Mouse (Mus musculus): ENCODE results near the gene Bbof1. TPM values are rescaled to one million over a fixed set of nuclear protein-coding genes. Genes with fewer than 3 reads are reported as not detected.

Gene Bbof1
- polyA plus RNA-seq, 1 experiment from 2014 or later, result 0.98 TPM

- H3K27ac ChIP-seq, result peak within 1 kb of the TSS; percentile 87
Measured at GRCm38 (mm10) chr12:84450718-84451646, 42.1 kb downstream of the Bbof1 start, which contains the start of the genes Aldh6a1 and Lin52. Aldh6a1 (minus strand) TSS chr12:84451004. Lin52 (plus strand) TSS chr12:84451422.

GRCm38 (mm10) chr12:84451801-84452200 is 42.9 kb downstream of the Bbof1 start:
- DNase-seq (ENCODE audit: extremely low spot score, low spot score), result peak; percentile 17
- Histone ChIP-seq H3K27ac (peak overlapping the region; percentile 87), H3K36me3 (replicated peaks) (peaks cover 1% of the 10 kb centered on the region), H3K4me1 (peaks cover 24% of the 10 kb centered on the region), H3K27me3 (ENCODE audit: poor library complexity, severe bottlenecking) (0 out of 2 replicates have a peak, but pooled peaks cover 5% of the 10 kb centered on the region), H3K4me3 (peak overlapping the region; percentile 74), H3K9me3 (no peaks in the 10 kb centered on the region)
- 4% methylated on average over 11 of the region's 11 CpGs for WGBS

More at GRCm38 (mm10) chr12:84450718-84451646, 42.1 kb downstream of the Bbof1 start, which contains the start of the genes Aldh6a1 and Lin52:
- Histone ChIP-seq H3K4me1 (peaks cover 24% of the 10 kb centered on the region), H3K36me3 (replicated peaks) (no peaks in the 10 kb centered on the region), H3K9me3 (no peaks in the 10 kb centered on the region), H3K27me3 (ENCODE audit: poor library complexity, severe bottlenecking) (0 out of 2 replicates have a peak, but pooled peaks cover 5% of the 10 kb centered on the region), H3K4me3 (peak within 1 kb of the TSS; percentile 74)
- under 1% methylated on average over 49 of the region's 49 CpGs for WGBS
- DNase-seq (ENCODE audit: extremely low spot score, low spot score), result peak; percentile 95

- WGBS, result 96% methylated on average over 3 of the region's 3 CpGs
- H3K4me3 ChIP-seq, result no peak overlapping the region
- H3K9me3 ChIP-seq, result peaks cover 6% of the 10 kb centered on the region; the same call in 1 of the 2 replicates
- H3K4me1 ChIP-seq, result peaks cover 12% of the 10 kb centered on the region
- no peaks in the 10 kb centered on the region for H3K27me3 ChIP-seq (ENCODE audit: poor library complexity, severe bottlenecking)
- DNase-seq (ENCODE audit: extremely low spot score, low spot score), result no peak
- no peak overlapping the region for H3K27ac ChIP-seq
- peaks cover 43% of the 10 kb centered on the region for H3K36me3 ChIP-seq (replicated peaks)
Measured at GRCm38 (mm10) chr12:84456911-84457310, 48.0 kb downstream of the Bbof1 start.

- H3K4me1 ChIP-seq, result no peaks in the 10 kb centered on the region
- H3K4me3 ChIP-seq, result no peak overlapping the region
- 62% methylated on average over 1 of the region's 1 CpGs for WGBS
- no peaks in the 10 kb centered on the region for H3K27me3 ChIP-seq (ENCODE audit: poor library complexity, severe bottlenecking)
- peaks cover 6% of the 10 kb centered on the region; the same call in 1 of the 2 replicates for H3K9me3 ChIP-seq
- no peak for DNase-seq (ENCODE audit: extremely low spot score, low spot score)
- H3K36me3 ChIP-seq (replicated peaks), result peaks cover 72% of the 10 kb centered on the region
- no peak overlapping the region for H3K27ac ChIP-seq
Measured at GRCm38 (mm10) chr12:84459845-84460244, 51.0 kb downstream of the Bbof1 start.

GRCm38 (mm10) chr12:84461416-84461815 is 52.5 kb downstream of the Bbof1 start:
- no peak overlapping the region for H3K27ac ChIP-seq
- WGBS, result 92% methylated on average over 5 of the region's 5 CpGs
- no peak overlapping the region for H3K4me3 ChIP-seq
- H3K9me3 ChIP-seq, result peaks cover 6% of the 10 kb centered on the region; the same call in 1 of the 2 replicates
- DNase-seq (ENCODE audit: extremely low spot score, low spot score), result no peak
- H3K4me1 ChIP-seq, result no peaks in the 10 kb centered on the region
- H3K36me3 ChIP-seq (replicated peaks), result peaks cover 80% of the 10 kb centered on the region
- H3K27me3 ChIP-seq (ENCODE audit: poor library complexity, severe bottlenecking), result no peaks in the 10 kb centered on the region

GRCm38 (mm10) chr12:84462856-84463255 is 54.0 kb downstream of the Bbof1 start:
- WGBS, result 80% methylated on average over 3 of the region's 3 CpGs
- peaks cover 6% of the 10 kb centered on the region; the same call in 1 of the 2 replicates for H3K9me3 ChIP-seq
- DNase-seq (ENCODE audit: extremely low spot score, low spot score), result no peak
- peaks cover 71% of the 10 kb centered on the region for H3K36me3 ChIP-seq (replicated peaks)
- no peaks in the 10 kb centered on the region for H3K27me3 ChIP-seq (ENCODE audit: poor library complexity, severe bottlenecking)
- no peaks in the 10 kb centered on the region for H3K4me1 ChIP-seq
- H3K4me3 ChIP-seq, result no peak overlapping the region
- H3K27ac ChIP-seq, result no peak overlapping the region

- H3K27me3 ChIP-seq (ENCODE audit: poor library complexity, severe bottlenecking), result no peaks in the 10 kb centered on the region
- H3K9me3 ChIP-seq, result no peaks in the 10 kb centered on the region
- H3K4me1 ChIP-seq, result no peaks in the 10 kb centered on the region
- no peak overlapping the region for H3K27ac ChIP-seq
- 8% methylated on average over 1 of the region's 1 CpGs for WGBS
- no peak for DNase-seq (ENCODE audit: extremely low spot score, low spot score)
- no peak overlapping the region for H3K4me3 ChIP-seq
- H3K36me3 ChIP-seq (replicated peaks), result peaks cover 25% of the 10 kb centered on the region
Measured at GRCm38 (mm10) chr12:84468701-84469100, 59.8 kb downstream of the Bbof1 start.

GRCm38 (mm10) chr12:84478937-84479336 is 70.1 kb downstream of the Bbof1 start:
- H3K4me1 ChIP-seq, result no peaks in the 10 kb centered on the region
- H3K27ac ChIP-seq, result no peak overlapping the region
- no peaks in the 10 kb centered on the region for H3K9me3 ChIP-seq
- no peak for DNase-seq (ENCODE audit: extremely low spot score, low spot score)
- peaks cover 21% of the 10 kb centered on the region for H3K36me3 ChIP-seq (replicated peaks)
- H3K4me3 ChIP-seq, result no peak overlapping the region
- no peaks in the 10 kb centered on the region for H3K27me3 ChIP-seq (ENCODE audit: poor library complexity, severe bottlenecking)
- WGBS, result 92% methylated on average over 7 of the region's 7 CpGs

- 62% methylated on average over 2 of the region's 2 CpGs for WGBS
Measured at GRCm38 (mm10) chr12:84481251-84481650, 72.4 kb downstream of the Bbof1 start.

GRCm38 (mm10) chr12:84482778-84483585 is 74.1 kb downstream of the Bbof1 start:
- peaks cover 10% of the 10 kb centered on the region for H3K4me1 ChIP-seq
- peaks cover 9% of the 10 kb centered on the region for H3K36me3 ChIP-seq (replicated peaks)
- DNase-seq (ENCODE audit: extremely low spot score, low spot score), result no peak
- 91% methylated on average over 14 of the region's 14 CpGs for WGBS
- H3K27me3 ChIP-seq (ENCODE audit: poor library complexity, severe bottlenecking), result no peaks in the 10 kb centered on the region
- no peaks in the 10 kb centered on the region for H3K9me3 ChIP-seq
- no peak overlapping the region for H3K4me3 ChIP-seq
- no peak overlapping the region for H3K27ac ChIP-seq

More at GRCm38 (mm10) chr12:84481251-84481650, 72.4 kb downstream of the Bbof1 start:
- no peak for DNase-seq (ENCODE audit: extremely low spot score, low spot score)
- Histone ChIP-seq H3K36me3 (replicated peaks) (peaks cover 13% of the 10 kb centered on the region), H3K9me3 (no peaks in the 10 kb centered on the region), H3K4me3 (no peak overlapping the region), H3K4me1 (no peaks in the 10 kb centered on the region), H3K27ac (no peak overlapping the region), H3K27me3 (ENCODE audit: poor library complexity, severe bottlenecking) (no peaks in the 10 kb centered on the region)

- no peak overlapping the region for H3K4me3 ChIP-seq
- H3K4me1 ChIP-seq, result peaks cover 10% of the 10 kb centered on the region
- H3K36me3 ChIP-seq (replicated peaks), result peaks cover 5% of the 10 kb centered on the region
- no peaks in the 10 kb centered on the region for H3K27me3 ChIP-seq (ENCODE audit: poor library complexity, severe bottlenecking)
- H3K9me3 ChIP-seq, result no peaks in the 10 kb centered on the region
- DNase-seq (ENCODE audit: extremely low spot score, low spot score), result no peak
- no peak overlapping the region for H3K27ac ChIP-seq
- WGBS, result 58% methylated on average over 8 of the region's 8 CpGs
Measured at GRCm38 (mm10) chr12:84487324-84488056, 78.6 kb downstream of the Bbof1 start.

All from forebrain, embryonic 10.5 days (tissue).